Mouse (Mus musculus) granulocyte monocyte progenitor cell, adult 5-6 weeks (primary cell): Measurements from ENCODE around the gene Acadvl. TPM values are rescaled to one million over a fixed set of nuclear protein-coding genes. Genes with fewer than 3 reads are reported as not detected.

Experiments used
- ATAC-seq: replicated peaks from 2 replicates; pipeline ENCODE4 v1.8.0; 2016; ENCODE audit warnings: mild to moderate bottlenecking, moderate TSS enrichment, inconsistent platforms; ENCODE audit not compliant: poor library complexity, severe bottlenecking
- total RNA-seq, 2 experiments: library from RNA; stranded (forward) in 1 of 2; stranded (reverse) in 1 of 2; fragments of 200-712, 200-1000 nt in 1 of 2; fragments of >200 nt in 1 of 2; fragmentation: Nextera tagmentation in 1 of 2; gene quantifications; 2 replicates each; pipeline ENCODE4 v1.2.3; 2014 to 2017

Gene Acadvl
- total RNA-seq, 2 experiments from 2014 or later, result 39.7 to 40.3 TPM

- no peak for ATAC-seq
Observed at GRCm38 (mm10) chr11:69983377-69983776, 31.8 kb downstream of the Acadvl start.

GRCm38 (mm10) chr11:69982877-69983276 is 32.3 kb downstream of the Acadvl start:
- no peak for ATAC-seq

- ATAC-seq, result no peak
Observed at GRCm38 (mm10) chr11:69982225-69982624, 33.0 kb downstream of the Acadvl start, which contains the start of gene Elp5. Gene Elp5, minus strand, starts transcription at chr11:69982517.

- no peak for ATAC-seq
Observed at GRCm38 (mm10) chr11:69981141-69981762, 34.0 kb downstream of the Acadvl start, which contains the start of gene Ctdnep1. Gene Ctdnep1, plus strand, starts transcription at chr11:69981156.

- ATAC-seq, result peak; percentile 89
Observed at GRCm38 (mm10) chr11:69980196-69981140, 34.7 kb downstream of the Acadvl start.

GRCm38 (mm10) chr11:69979827-69980195 is 35.4 kb downstream of the Acadvl start:
- no peak for ATAC-seq

GRCm38 (mm10) chr11:69976271-69976670 is 38.9 kb downstream of the Acadvl start:
- ATAC-seq, result no peak

GRCm38 (mm10) chr11:69974907-69975306 is 40.3 kb downstream of the Acadvl start:
- no peak for ATAC-seq

GRCm38 (mm10) chr11:69970775-69971174 is 44.4 kb downstream of the Acadvl start:
- ATAC-seq, result no peak

GRCm38 (mm10) chr11:69970222-69970621 is 45.0 kb downstream of the Acadvl start:
- no peak for ATAC-seq

GRCm38 (mm10) chr11:69968793-69969192 is 46.4 kb downstream of the Acadvl start:
- ATAC-seq, result no peak

- no peak for ATAC-seq
Observed at GRCm38 (mm10) chr11:69966860-69967517, 48.2 kb downstream of the Acadvl start.

- peak; percentile 66 for ATAC-seq
Observed at GRCm38 (mm10) chr11:69966006-69966859, 49.0 kb downstream of the Acadvl start.

GRCm38 (mm10) chr11:69965271-69966005 is 49.8 kb downstream of the Acadvl start:
- no peak for ATAC-seq

GRCm38 (mm10) chr11:69964650-69965270 is 50.5 kb downstream of the Acadvl start, which contains the start of gene Cldn7:
Gene Cldn7, plus strand, starts transcription at chr11:69964779.
- ATAC-seq, result no peak

- peak; percentile 42 for ATAC-seq
Observed at GRCm38 (mm10) chr11:69961841-69962240, 53.4 kb downstream of the Acadvl start.

- 0 out of 2 replicates have a peak, but pooled peaks have one; percentile 27 for ATAC-seq
Observed at GRCm38 (mm10) chr11:69960616-69961015, 54.6 kb downstream of the Acadvl start.
